Mouse (Mus musculus) forebrain, embryonic 15.5 days (tissue): ENCODE results near the gene Tsga10ip. TPM values are rescaled to one million over a fixed set of nuclear protein-coding genes. Genes with fewer than 3 reads are reported as not detected.
A peak's percentile ranks its signal among the peaks of the same experiment; 100 is the strongest.

Experiments used
- ATAC-seq: fragments of 200-750 bp; cut with Nextera tagmentation; replicated peaks from 2 replicates; pipeline ENCODE4 v1.8.0; 2017; ENCODE audit warnings: mild to moderate bottlenecking, moderate TSS enrichment, moderate library complexity
- H3K27ac ChIP-seq: fragments of 300-500 bp; sonication (generic); replicated peaks from 2 replicates; pipeline ENCODE4 v1.5.1; 2015; ENCODE audit warnings: mild to moderate bottlenecking, inconsistent platforms
- H3K27me3 ChIP-seq: fragments of 300-500 bp; sonication (generic); 2 replicates; pipeline ENCODE4 v1.6.1; 2015; ENCODE audit warnings: inconsistent platforms
- H3K36me3 ChIP-seq: fragments of 300-500 bp; sonication (generic); 2 replicates; pipeline ENCODE4 v1.6.1; 2015; ENCODE audit warnings: mild to moderate bottlenecking, inconsistent platforms
- H3K4me1 ChIP-seq: fragments of 300-500 bp; sonication (generic); 2 replicates; pipeline ENCODE4 v1.6.1; 2015; ENCODE audit warnings: inconsistent platforms
- H3K4me2 ChIP-seq: fragments of 300-500 bp; sonication (generic); replicated peaks from 2 replicates; pipeline ENCODE4 v1.6.1; 2015; ENCODE audit warnings: mild to moderate bottlenecking, inconsistent platforms
- H3K4me3 ChIP-seq: fragments of 300-500 bp; sonication (generic); 2 replicates; pipeline ENCODE4 v1.5.1; 2015; ENCODE audit warnings: mild to moderate bottlenecking, inconsistent platforms
- H3K9ac ChIP-seq: fragments of 300-500 bp; sonication (generic); replicated peaks from 2 replicates; pipeline ENCODE4 v1.6.1; 2015; ENCODE audit warnings: mild to moderate bottlenecking, inconsistent platforms
- H3K9me3 ChIP-seq: fragments of 300-500 bp; sonication (generic); 2 replicates; pipeline ENCODE4 v1.6.1; 2016; ENCODE audit warnings: inconsistent platforms
- WGBS: fragments of 180-500 bp; shearing (Covaris S2); methylation state at CpG from one replicate; pipeline ENCODE4 v1.1.7; 2015; ENCODE audit warnings: mixed read lengths; 5-methylcytosine and 5-hydroxymethylcytosine counted together
- polyA plus RNA-seq: library from polyadenylated mRNA; unstranded; fragments of >200 nt; fragmentation: Nextera tagmentation; extraction: Ambion mirVana; gene quantifications from 2 replicates; pipeline ENCODE4 v1.2.1, GENCODE M21; 2015

Tsga10ip gene
- polyA plus RNA-seq, 1 experiment from 2014 or later = not detected

- no peak overlapping the region for H3K27ac ChIP-seq
- H3K4me3 ChIP-seq = no peak overlapping the region
- H3K4me2 ChIP-seq = no peak overlapping the region
- WGBS = 82% methylated on average over 4 of the region's 4 CpGs
- H3K9ac ChIP-seq = no peak overlapping the region
- H3K4me1 ChIP-seq = no peaks in the 10 kb centered on the region
- H3K27me3 ChIP-seq = no peaks in the 10 kb centered on the region
- no peak for ATAC-seq
- H3K36me3 ChIP-seq = peaks cover 65% of the 10 kb centered on the region
- H3K9me3 ChIP-seq = no peaks in the 10 kb centered on the region
These were observed 27.6 kb downstream of the Tsga10ip start for GRCm38 (mm10) chr19:5374748-5375147.

GRCm38 (mm10) chr19:5374177-5374576 lies 28.1 kb downstream of the Tsga10ip start:
- no peak for ATAC-seq
- H3K36me3 ChIP-seq = peaks cover 65% of the 10 kb centered on the region
- no peaks in the 10 kb centered on the region for H3K9me3 ChIP-seq
- no peaks in the 10 kb centered on the region for H3K27me3 ChIP-seq
- H3K4me2 ChIP-seq = no peak overlapping the region
- no peaks in the 10 kb centered on the region for H3K4me1 ChIP-seq
- no peak overlapping the region for H3K9ac ChIP-seq
- no peak overlapping the region for H3K4me3 ChIP-seq
- WGBS = 84% methylated on average over 4 of the region's 4 CpGs
- no peak overlapping the region for H3K27ac ChIP-seq

- Histone ChIP-seq H3K4me2 (no peak overlapping the region), H3K27me3 (no peaks in the 10 kb centered on the region), H3K27ac (no peak overlapping the region), H3K4me3 (no peak overlapping the region), H3K36me3 (peaks cover 60% of the 10 kb centered on the region), H3K4me1 (peaks cover 11% of the 10 kb centered on the region), H3K9ac (no peak overlapping the region), H3K9me3 (no peaks in the 10 kb centered on the region)
- WGBS = 92% methylated on average over 7 of the region's 7 CpGs
- ATAC-seq = no peak
These were observed 29.6 kb downstream of the Tsga10ip start for GRCm38 (mm10) chr19:5372724-5373123.

- peaks cover 17% of the 10 kb centered on the region for H3K4me1 ChIP-seq
- H3K9ac ChIP-seq = no peak overlapping the region
- no peaks in the 10 kb centered on the region for H3K27me3 ChIP-seq
- no peak for ATAC-seq
- H3K9me3 ChIP-seq = no peaks in the 10 kb centered on the region
- H3K4me3 ChIP-seq = no peak overlapping the region
- WGBS = 93% methylated on average over 3 of the region's 3 CpGs
- H3K36me3 ChIP-seq = peaks cover 50% of the 10 kb centered on the region
- H3K27ac ChIP-seq = no peak overlapping the region
- no peak overlapping the region for H3K4me2 ChIP-seq
These were observed 31.4 kb downstream of the Tsga10ip start for GRCm38 (mm10) chr19:5370932-5371331.

- H3K9me3 ChIP-seq = no peaks in the 10 kb centered on the region
- H3K27ac ChIP-seq = peak overlapping the region; percentile 96; the same call in 1 of the 2 replicates
- peak overlapping the region; percentile 80 for H3K4me3 ChIP-seq
- H3K4me2 ChIP-seq = peak overlapping the region; percentile 79
- H3K36me3 ChIP-seq = peaks cover 49% of the 10 kb centered on the region
- H3K4me1 ChIP-seq = peaks cover 27% of the 10 kb centered on the region
- WGBS = 11% methylated on average over 11 of the region's 11 CpGs
- peak overlapping the region; percentile 74 for H3K9ac ChIP-seq
- H3K27me3 ChIP-seq = no peaks in the 10 kb centered on the region
- no peak for ATAC-seq
These were observed 34.9 kb downstream of the Tsga10ip start for GRCm38 (mm10) chr19:5367455-5367854.

GRCm38 (mm10) chr19:5367053-5367359 lies 35.3 kb downstream of the Tsga10ip start, which contains the start of gene Banf1:
Banf1 (minus strand) TSS chr19:5367168.
- Histone ChIP-seq H3K4me2 (peak within 1 kb of the TSS; percentile 79), H3K27ac (peak within 1 kb of the TSS; percentile 96), H3K4me3 (peak within 1 kb of the TSS; percentile 80), H3K36me3 (peaks cover 45% of the 10 kb centered on the region), H3K27me3 (no peaks in the 10 kb centered on the region), H3K9me3 (no peaks in the 10 kb centered on the region), H3K9ac (peak within 1 kb of the TSS; percentile 74), H3K4me1 (peaks cover 27% of the 10 kb centered on the region)
- no peak; the same call in 1 of the 2 replicates for ATAC-seq
- WGBS = under 1% methylated on average over 33 of the region's 33 CpGs

- under 1% methylated on average over 88 of the region's 92 CpGs for WGBS
- peak within 1 kb of the TSS; percentile 96 for H3K27ac ChIP-seq
- H3K4me2 ChIP-seq = peak within 1 kb of the TSS; percentile 79
- H3K4me3 ChIP-seq = peak within 1 kb of the TSS; percentile 80
- H3K9me3 ChIP-seq = no peaks in the 10 kb centered on the region
- H3K4me1 ChIP-seq = peaks cover 27% of the 10 kb centered on the region
- peak within 1 kb of the TSS; percentile 74 for H3K9ac ChIP-seq
- peak; percentile 95 for ATAC-seq
- H3K36me3 ChIP-seq = peaks cover 40% of the 10 kb centered on the region
- no peaks in the 10 kb centered on the region for H3K27me3 ChIP-seq
These were observed 35.9 kb downstream of the Tsga10ip start, which contains the start of gene Eif1ad for GRCm38 (mm10) chr19:5366175-5367052. Eif1ad (plus strand) TSS chr19:5366741.

- Histone ChIP-seq H3K4me1 (peaks cover 27% of the 10 kb centered on the region), H3K27ac (peak overlapping the region; percentile 96), H3K4me2 (peak overlapping the region; percentile 79), H3K9me3 (no peaks in the 10 kb centered on the region), H3K27me3 (no peaks in the 10 kb centered on the region), H3K36me3 (peaks cover 35% of the 10 kb centered on the region), H3K4me3 (peak overlapping the region; percentile 80), H3K9ac (peak overlapping the region; percentile 74)
- WGBS = 23% methylated on average over 11 of the region's 11 CpGs
- ATAC-seq = no peak
These were observed 36.6 kb downstream of the Tsga10ip start for GRCm38 (mm10) chr19:5365751-5366150.

GRCm38 (mm10) chr19:5364124-5364523 lies 38.2 kb downstream of the Tsga10ip start:
- ATAC-seq = no peak
- Histone ChIP-seq H3K4me1 (peaks cover 27% of the 10 kb centered on the region), H3K27me3 (no peaks in the 10 kb centered on the region), H3K4me2 (no peak overlapping the region), H3K9ac (no peak overlapping the region), H3K27ac (no peak overlapping the region), H3K9me3 (no peaks in the 10 kb centered on the region), H3K4me3 (no peak overlapping the region), H3K36me3 (peaks cover 19% of the 10 kb centered on the region)
- 97% methylated on average over 2 of the region's 2 CpGs for WGBS

- H3K9me3 ChIP-seq = no peaks in the 10 kb centered on the region
- H3K9ac ChIP-seq = no peak overlapping the region
- H3K4me2 ChIP-seq = no peak overlapping the region
- H3K4me3 ChIP-seq = no peak overlapping the region
- H3K4me1 ChIP-seq = peaks cover 12% of the 10 kb centered on the region
- WGBS = 71% methylated on average over 2 of the region's 2 CpGs
- H3K27me3 ChIP-seq = no peaks in the 10 kb centered on the region
- H3K36me3 ChIP-seq = peaks cover 10% of the 10 kb centered on the region
- no peak overlapping the region for H3K27ac ChIP-seq
- no peak for ATAC-seq
These were observed 40.1 kb downstream of the Tsga10ip start for GRCm38 (mm10) chr19:5362186-5362585.

GRCm38 (mm10) chr19:5356080-5356479 lies 46.2 kb downstream of the Tsga10ip start:
- Histone ChIP-seq H3K9ac (no peak overlapping the region), H3K27me3 (no peaks in the 10 kb centered on the region), H3K4me3 (no peak overlapping the region), H3K36me3 (no peaks in the 10 kb centered on the region), H3K27ac (no peak overlapping the region), H3K4me2 (no peak overlapping the region), H3K9me3 (no peaks in the 10 kb centered on the region), H3K4me1 (no peaks in the 10 kb centered on the region)
- WGBS = no CpG with 5 or more reads among the region's 1 CpGs
- ATAC-seq = no peak

GRCm38 (mm10) chr19:5353609-5354008 lies 48.7 kb downstream of the Tsga10ip start:
- no peak overlapping the region for H3K4me2 ChIP-seq
- no peaks in the 10 kb centered on the region for H3K27me3 ChIP-seq
- peaks cover 5% of the 10 kb centered on the region for H3K4me1 ChIP-seq
- H3K27ac ChIP-seq = no peak overlapping the region
- H3K9me3 ChIP-seq = no peaks in the 10 kb centered on the region
- WGBS = 64% methylated on average over 2 of the region's 2 CpGs
- no peaks in the 10 kb centered on the region for H3K36me3 ChIP-seq
- H3K4me3 ChIP-seq = no peak overlapping the region
- no peak for ATAC-seq
- no peak overlapping the region for H3K9ac ChIP-seq
